Mouse (Mus musculus) fat pad, adult 2 months (tissue): ENCODE data around the gene Treml1.

Experiments
- DNase-seq: peaks from one replicate; pipeline ENCODE4 v3.0.0-alpha.2; 2011; ENCODE audit warnings: low read depth, low spot score; ENCODE audit errors: extremely low read depth

The Treml1 gene

DNA sequence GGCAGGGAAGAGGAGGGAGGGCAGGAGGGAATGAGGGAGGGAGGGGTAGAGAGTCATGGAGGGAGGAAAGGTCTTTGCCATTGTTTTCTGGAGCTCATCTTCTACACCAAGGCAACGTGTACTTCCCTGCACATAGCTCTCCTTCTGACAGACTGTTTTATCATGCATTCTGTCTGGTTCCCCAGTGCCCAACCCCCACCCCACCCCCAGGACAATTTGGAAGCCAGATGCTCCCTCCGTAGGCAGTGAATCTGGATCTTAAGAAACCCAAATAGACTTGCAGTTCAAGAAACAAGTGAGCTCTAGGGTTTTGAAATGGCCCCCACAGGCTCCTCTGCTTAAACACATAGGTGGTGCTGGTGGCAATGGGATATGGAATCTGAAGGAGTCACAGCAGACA is 1.8 kb upstream of the Treml1 start:
- no peak for DNase-seq

GRCm38 (mm10) chr17:48360462-48360861 is 746 bp downstream of the Treml1 start:
- no peak for DNase-seq

DNA sequence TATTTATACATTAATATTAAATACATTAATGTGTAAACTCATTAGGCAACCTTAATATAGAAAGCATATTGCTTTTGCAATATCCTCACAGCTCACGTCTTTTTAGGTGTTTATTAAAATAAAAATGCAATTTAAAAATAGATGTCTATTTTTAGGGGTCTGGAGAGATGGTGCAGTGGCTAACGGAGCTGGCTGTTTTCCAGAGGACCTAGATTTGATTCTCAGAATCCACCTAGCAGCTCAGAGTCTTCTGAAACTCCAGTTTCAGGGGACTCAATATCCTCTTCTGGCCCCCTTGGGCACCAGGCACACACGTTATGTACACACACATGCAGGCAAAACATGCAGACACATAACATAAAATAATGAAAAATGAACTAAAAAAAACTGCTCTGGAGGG is 2.6 kb downstream of the Treml1 start:
- DNase-seq, result no peak

- no peak for DNase-seq
Measured at GRCm38 (mm10) chr17:48362966-48363365, 3.2 kb downstream of the Treml1 start.

DNA sequence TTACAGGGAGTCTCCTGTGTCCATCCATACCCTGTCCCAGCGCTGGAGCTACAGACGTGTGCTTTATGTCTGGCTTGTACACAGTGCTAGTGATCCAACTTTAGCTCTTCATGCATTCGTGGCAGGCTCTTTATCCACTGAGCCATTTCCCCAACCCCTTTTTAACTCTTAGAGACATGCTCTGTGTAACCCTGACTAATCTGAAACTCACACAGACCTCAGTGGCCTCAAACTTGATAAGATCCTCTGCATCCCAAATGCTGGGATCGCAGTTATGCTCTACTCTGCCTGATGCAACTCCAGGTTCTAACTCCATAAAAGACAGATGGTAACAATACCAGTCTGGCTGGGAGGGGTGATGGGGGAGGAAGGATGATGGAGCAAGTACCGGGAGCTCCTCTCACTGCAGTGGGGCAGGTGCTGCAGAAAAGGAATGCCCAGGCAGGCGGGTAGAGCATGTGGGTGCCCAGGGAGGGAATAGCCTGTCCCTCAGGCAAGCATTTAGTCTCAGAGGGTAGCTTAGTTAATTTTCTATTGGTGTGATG is 3.8 kb downstream of the Treml1 start:
- no peak for DNase-seq

DNA sequence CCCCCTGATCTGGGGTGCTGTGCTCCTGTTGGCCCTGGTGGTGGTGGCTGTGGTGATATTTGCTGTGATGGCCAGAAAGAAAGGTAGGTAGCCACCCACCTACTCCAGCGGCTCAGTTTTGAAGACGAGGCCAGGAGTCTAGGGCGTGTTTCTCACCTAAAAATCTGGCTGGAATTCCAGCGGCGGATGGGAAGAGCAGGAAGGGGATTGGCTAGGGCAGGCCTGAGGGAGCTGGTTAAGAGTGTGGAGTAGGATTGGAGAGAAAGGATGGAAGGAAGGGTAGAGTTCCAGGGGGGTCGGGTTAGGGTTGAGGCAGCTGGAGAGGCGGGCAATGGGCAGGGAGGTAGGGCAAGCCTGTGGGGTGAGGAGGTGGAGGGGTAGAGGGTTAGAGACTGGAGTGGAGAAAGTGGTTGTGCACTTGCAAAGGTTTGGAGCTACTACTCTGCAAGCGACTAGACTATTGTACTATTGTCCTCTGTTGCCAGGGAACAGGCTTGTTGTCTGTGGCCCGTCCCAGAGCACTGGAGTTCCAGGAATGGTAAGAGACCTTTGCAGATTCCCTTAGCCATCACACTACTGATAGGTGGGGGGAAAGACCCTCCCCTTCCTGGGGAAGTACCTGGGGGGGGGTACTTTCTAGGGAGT is 5.9 kb downstream of the Treml1 start:
- DNase-seq, result no peak

GRCm38 (mm10) chr17:48366806-48367205 is 7.1 kb downstream of the Treml1 start:
- DNase-seq, result no peak

DNA sequence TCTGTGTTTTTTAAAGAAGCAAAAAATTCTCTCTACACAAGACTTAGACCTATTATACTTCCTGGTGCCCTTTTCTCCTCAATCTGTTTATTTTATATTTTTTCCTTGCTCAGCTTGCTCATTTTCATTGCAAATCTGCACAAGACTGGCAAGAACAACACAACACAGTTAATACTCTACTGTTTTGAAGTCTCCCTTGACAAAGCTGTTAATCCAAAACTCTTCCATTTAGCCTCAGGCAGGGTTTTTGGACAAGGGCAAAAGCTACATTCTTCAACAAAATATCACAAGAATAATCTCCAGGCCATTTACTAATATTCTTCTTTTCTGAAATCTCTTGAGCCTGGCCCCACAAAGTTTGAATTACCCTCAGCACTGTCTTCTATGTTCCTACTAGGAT is 11.9 kb downstream of the Treml1 start:
- no peak for DNase-seq

DNA sequence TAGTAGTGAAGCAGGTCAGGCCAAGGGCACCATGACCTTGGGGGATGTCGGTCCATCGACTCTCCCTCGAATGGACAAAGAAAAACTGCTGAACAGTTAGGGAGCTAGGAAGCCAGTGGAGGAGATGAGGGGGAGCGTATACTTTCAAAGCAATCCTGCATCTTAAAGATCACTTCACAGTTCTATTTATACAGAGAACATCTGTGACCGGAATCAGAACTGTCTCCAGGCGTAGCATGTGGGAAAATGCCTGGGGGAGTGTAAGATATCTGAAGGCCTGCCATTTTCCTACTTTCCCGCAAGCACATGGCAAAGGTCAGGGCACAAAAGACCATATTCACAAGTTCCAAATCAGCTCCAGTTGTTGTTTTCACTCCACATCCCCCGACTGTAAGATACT is 13.3 kb downstream of the Treml1 start:
- no peak for DNase-seq

DNA sequence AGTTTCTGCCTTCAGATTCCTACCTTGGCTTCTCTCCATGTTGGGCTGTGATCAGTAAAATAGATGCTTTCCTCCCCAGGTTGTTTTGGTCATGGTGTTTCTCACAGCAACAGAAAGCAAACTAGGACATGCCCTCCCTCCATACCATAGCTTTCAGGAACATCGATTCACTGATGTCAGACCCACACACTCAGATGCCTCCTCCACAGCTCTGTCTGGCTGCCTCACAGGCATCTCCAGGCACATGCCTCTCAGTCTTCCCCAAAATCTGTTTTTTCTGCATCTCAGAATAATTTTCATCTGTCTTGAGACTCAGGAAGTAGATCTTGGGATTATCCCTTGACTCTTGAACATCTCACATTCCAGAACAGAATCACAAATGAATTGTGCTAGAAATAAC is 16.4 kb downstream of the Treml1 start:
- DNase-seq, result no peak

- no peak for DNase-seq
Measured at GRCm38 (mm10) chr17:48379050-48379449, 19.3 kb downstream of the Treml1 start.

GRCm38 (mm10) chr17:48385786-48386461 is 26.2 kb downstream of the Treml1 start:
- DNase-seq, result no peak

GRCm38 (mm10) chr17:48388666-48389065 is 28.9 kb downstream of the Treml1 start:
- no peak for DNase-seq

GRCm38 (mm10) chr17:48389442-48389841 is 29.7 kb downstream of the Treml1 start:
- no peak for DNase-seq

DNA sequence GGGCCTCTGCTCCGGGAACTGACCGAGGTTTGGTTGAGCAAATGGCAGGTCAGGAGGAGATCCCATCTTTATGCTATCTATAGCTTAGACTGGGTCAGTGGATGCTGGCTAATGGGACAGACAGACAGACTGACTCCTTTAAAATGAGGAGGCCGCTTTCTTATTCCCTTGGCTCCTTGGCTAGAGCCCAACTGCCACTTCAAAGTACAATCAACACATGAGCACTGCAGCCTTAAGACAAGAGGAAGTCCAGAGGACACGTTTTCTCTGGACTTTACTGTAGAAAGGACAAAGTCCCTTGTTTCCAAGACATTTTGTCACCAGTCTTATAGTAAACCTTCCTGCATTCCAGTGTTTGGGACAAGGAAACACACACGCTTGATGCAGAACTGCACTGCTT is 31.7 kb downstream of the Treml1 start:
- no peak for DNase-seq

GRCm38 (mm10) chr17:48392616-48393015 is 32.9 kb downstream of the Treml1 start:
- no peak for DNase-seq

DNA sequence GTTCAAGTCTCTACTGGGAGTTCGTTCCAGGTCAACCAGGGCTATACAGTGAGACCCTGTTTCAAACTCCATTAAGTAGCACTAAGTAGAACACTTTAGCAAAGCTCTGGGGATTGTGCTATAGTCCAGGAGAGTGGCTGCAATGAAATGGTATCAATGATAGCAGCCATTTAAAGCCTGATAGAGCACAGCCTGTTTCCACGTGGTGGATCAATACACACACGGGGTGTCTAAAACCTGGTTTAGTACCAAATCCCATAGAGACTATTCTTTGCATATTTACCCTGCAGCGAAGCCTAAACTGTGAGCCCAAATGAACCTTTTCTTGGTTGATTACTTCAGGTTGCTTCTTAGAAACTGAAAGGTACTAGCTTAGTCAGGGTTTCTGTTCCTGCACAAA is 42.0 kb downstream of the Treml1 start:
- DNase-seq, result no peak

DNA sequence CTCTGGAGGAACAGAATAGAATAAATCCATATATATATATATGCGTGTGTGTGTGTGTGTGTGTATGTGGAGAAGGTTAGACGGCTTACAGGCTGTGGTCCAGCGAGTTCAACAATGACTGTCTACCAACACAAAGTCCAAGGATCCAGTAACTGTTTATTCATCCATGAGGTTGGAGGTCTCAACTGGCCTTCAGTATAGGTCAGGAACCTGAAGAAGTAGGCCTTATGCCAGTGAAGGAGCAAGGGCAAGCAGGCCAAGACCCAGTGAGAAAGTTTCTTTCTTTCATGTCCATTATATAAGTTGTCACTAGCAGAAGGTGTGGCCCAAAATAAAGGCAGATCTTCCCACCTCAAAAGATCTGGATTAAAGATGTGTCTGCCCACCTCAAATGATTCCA is 43.0 kb downstream of the Treml1 start:
- no peak for DNase-seq

- no peak for DNase-seq
Measured at GRCm38 (mm10) chr17:48403848-48404247, 44.1 kb downstream of the Treml1 start.

DNA sequence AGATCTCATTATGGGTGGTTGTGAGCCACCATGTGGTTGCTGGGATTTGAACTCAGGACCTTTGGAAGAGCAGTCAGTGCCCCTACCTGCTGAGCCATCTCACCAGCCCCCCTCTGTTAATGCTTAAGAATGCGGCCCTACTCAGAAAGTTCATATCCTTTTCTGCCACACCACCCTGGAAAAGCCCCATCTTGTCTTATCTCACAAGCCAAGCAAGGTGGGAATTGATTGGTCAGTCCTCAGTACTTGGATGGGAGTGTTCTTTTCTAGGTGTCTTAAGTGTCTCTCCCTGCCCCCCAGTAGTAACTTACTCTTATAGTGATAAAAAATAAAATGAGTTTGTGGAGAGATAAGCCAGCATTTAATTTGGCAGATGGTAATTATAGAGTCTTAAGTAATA is 45.0 kb downstream of the Treml1 start:
- no peak for DNase-seq

DNA sequence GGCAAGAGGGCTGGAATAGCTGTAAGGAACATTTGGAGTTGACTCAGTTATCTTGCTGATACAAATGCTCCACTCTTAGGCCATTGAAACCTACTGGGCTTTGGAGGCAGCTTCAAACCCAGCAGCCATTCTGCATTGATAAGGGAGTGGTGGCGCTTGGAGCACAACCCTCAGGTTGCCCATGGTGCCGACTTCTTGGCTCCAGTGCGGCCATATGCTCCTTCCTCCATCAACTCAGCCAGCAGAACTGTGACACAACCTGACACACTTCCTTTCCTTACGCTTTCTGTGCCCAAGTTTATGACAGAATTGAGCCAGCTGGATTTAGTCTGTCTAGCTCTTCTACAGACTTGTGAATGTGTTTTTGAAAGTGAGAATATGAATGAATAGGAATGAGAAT is 47.4 kb downstream of the Treml1 start:
- DNase-seq, result no peak

DNA sequence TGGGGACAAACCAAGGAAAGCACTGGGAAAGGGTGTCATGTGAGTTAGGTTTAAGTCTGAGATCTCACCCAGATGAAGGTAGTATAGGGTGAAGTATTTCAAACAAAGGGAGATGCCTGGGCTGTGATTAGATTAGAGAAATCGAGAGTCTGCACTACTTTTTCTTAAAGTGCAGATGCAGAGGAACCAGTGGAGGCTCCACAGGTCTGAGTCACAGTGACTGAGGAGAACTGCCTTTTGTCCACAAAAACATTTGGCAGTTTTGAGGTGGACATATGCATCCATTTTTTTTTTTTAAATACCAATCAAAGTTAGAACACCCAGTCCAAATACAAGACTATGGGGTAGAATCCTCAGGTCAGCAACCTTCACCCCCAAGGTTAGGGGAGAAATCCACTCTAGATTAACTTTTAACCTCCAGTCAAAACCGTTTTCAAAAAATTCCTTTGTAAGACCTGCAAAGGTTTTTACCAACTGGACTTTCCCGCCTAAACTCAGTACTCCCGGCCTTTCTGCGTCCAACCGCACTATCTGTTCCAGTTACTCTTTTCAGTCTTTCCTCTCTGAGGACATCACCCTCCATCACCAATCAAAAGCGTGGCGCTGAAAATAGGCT is 48.3 kb downstream of the Treml1 start:
- no peak for DNase-seq
